Mouse (Mus musculus) neutrophil, adult 59 days (primary cell): ENCODE data around the gene Kif7. TPM values are rescaled to one million over a fixed set of nuclear protein-coding genes. Genes with fewer than 3 reads are reported as not detected.

ENCODE experiments used
- total RNA-seq, 2 experiments: library from RNA; stranded (reverse); gene quantifications; 1 replicate in 1 of 2; 2 replicates in 1 of 2; pipeline ENCODE4 v1.2.4; 2023

The Kif7 gene
- under 1 TPM; 0.24 to 0.42 TPM for total RNA-seq

DNA sequence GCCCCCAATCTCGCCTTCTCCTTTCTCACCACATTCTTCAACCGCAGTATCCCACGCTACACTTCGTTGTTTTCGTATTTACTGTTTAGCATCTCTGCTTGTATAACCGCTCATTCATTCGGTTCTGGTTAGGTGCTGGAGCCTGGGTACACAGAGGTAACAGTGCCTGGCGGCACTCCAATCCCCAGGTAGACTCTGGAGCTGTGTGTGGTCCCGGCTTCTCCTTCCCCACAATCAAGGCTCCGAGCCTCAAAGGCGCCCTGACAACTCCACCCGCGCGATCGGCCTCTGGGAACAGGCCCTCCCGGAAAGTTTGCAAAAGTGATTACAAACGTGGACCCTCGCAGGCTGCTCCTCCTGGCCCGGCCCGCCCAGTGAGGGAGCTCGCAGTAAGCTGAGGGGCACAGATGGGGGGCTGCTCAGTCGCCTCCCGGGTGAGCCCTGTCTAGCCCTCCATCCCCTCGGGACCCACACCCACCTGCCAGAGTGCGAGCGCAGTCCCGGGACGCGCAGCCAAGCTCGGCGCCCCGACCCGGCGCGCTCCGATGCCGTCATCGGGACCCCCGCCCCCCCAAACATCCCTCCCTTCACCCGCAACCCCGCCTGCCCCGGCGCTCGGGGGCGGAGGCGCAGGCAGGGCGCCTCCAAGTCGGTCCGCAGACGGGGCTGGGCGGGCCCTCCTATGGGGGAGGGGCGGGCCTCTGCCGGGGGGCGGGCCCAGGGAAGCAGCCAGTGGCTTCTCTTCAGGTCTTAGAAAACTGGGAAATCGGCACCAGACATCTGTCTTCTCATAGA, at the start of gene Kif7:
Gene Kif7 (minus strand): TSS at position 534 of the 795 bp plus-strand sequence.

GRCm38 (mm10) chr7:79742659-79743536, 27.4 kb upstream of the Kif7 start, which contains the start of the genes Pex11a and Wdr93:
Gene Pex11a, minus strand, starts transcription at chr7:79743131.
Gene Wdr93, plus strand, starts transcription at chr7:79743163.

GRCm38 (mm10) chr7:79732622-79733021, 17.1 kb upstream of the Kif7 start, which contains the start of gene Plin1:
Gene Plin1, minus strand, starts transcription at chr7:79732903.

DNA sequence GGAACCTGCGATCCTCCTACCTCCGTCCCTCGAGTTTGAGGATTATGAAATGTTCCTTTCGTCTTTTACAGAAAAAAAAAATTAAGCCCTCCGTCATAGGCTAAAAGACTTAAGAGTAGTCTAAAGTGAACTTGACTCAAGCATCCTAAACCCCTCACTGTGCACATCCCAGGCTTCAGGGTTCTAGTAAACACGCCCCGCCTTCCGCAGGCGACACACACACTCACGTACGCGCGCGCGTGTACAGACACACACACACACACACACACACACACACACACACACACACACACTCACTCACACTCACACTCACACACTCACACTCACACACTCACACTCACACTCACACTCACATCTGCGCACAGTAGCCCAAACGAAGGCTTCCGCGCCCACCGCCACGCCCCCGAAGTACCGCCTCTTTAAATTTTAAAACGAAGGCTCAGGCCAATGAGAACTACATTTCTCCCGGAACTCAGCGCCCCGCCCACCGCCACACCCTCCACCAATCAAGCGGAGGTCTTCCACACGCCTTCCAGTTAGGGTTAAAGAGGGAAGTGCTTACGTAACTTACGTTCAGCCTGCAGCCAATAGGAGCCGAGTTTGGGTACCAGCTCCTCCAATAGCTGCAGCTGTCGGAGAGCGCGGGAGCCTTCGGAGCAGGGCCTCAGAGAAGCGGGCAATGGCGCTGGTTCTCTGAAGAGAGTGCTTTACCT, 55.8 kb downstream of the Kif7 start, which contains the start of gene Ticrr:
Gene Ticrr (plus strand): TSS at position 619 of the 713 bp plus-strand sequence.

Other genes with a start within 250 kb of the Kif7 start
- gene Polg, start 249.4 kb downstream of the Kif7 start, total RNA-seq = 10 to 100 TPM; 90.8 to 94.7 TPM
- under 1 TPM; 0.29 to 0.38 TPM for gene Rhcg, start 98.1 kb downstream of the Kif7 start, total RNA-seq
- 10 to 100 TPM; 18.8 to 21.0 TPM for gene Ticrr, start 55.5 kb downstream of the Kif7 start, total RNA-seq
- under 1 TPM in 1 of 2 experiments, not detected in 1; 0.55 TPM for gene Plin1, start 17.2 kb upstream of the Kif7 start, total RNA-seq
- gene Pex11a, start 27.4 kb upstream of the Kif7 start, total RNA-seq = 1 to 10 TPM; 2.2 to 2.3 TPM
- gene Wdr93, start 27.4 kb upstream of the Kif7 start, total RNA-seq = not detected
- not detected for gene Mesp1, start 78.1 kb upstream of the Kif7 start, total RNA-seq
- gene Mesp2, start 95.0 kb upstream of the Kif7 start, total RNA-seq = not detected
- under 1 TPM in 1 of 2 experiments, not detected in 1; 0.20 TPM for gene Anpep, start 145.3 kb upstream of the Kif7 start, total RNA-seq
- gene Ap3s2, start 204.9 kb upstream of the Kif7 start, total RNA-seq = 10 to 100 TPM in 1 of 2 experiments, 1 to 10 TPM in 1; 8.8 to 12.3 TPM
- gene Arpin, start 219.6 kb upstream of the Kif7 start, total RNA-seq = under 1 TPM; 0.80 to 0.97 TPM